Mouse (Mus musculus) limb, embryonic 13.5 days (tissue): ENCODE data around the gene Gpr83. TPM values are rescaled to one million over a fixed set of nuclear protein-coding genes. Genes with fewer than 3 reads are reported as not detected.
"Not testable (repeated sequence)": the region's sequence is repeated elsewhere in the genome, so short reads cannot be mapped to it uniquely, and the experiment has no call there.

Source experiments
- ATAC-seq: fragments of 200-750 bp; cut with Nextera tagmentation; 2 replicates; pipeline ENCODE4 v1.8.0; 2017; ENCODE audit warnings: low read depth, moderate number of reproducible peaks, moderate TSS enrichment; ENCODE audit not compliant: low FRiP score
- H3K27ac ChIP-seq: fragments of 300-500 bp; sonication (generic); 2 replicates; pipeline ENCODE4 v1.5.1; 2015; ENCODE audit warnings: inconsistent platforms, mild to moderate bottlenecking, moderate library complexity
- H3K27me3 ChIP-seq: fragments of 300-500 bp; sonication (generic); 2 replicates; pipeline ENCODE4 v1.6.1; 2015; ENCODE audit warnings: mild to moderate bottlenecking, inconsistent platforms
- H3K36me3 ChIP-seq: fragments of 300-500 bp; sonication (generic); 2 replicates; pipeline ENCODE4 v1.6.1; 2015; ENCODE audit warnings: inconsistent platforms, mild to moderate bottlenecking, moderate library complexity
- H3K4me1 ChIP-seq: fragments of 300-500 bp; sonication (generic); 2 replicates; pipeline ENCODE4 v1.6.1; 2015; ENCODE audit warnings: inconsistent platforms
- H3K4me2 ChIP-seq: fragments of 300-500 bp; sonication (generic); replicated peaks from 2 replicates; pipeline ENCODE4 v1.6.1; 2015; ENCODE audit warnings: inconsistent platforms, mild to moderate bottlenecking, moderate library complexity
- H3K4me3 ChIP-seq: fragments of 300-500 bp; sonication (generic); 2 replicates; pipeline ENCODE4 v1.5.1; 2015; ENCODE audit warnings: moderate library complexity, mild to moderate bottlenecking, inconsistent platforms
- H3K9ac ChIP-seq: fragments of 300-500 bp; sonication (generic); 2 replicates; pipeline ENCODE4 v1.6.1; 2015; ENCODE audit warnings: mild to moderate bottlenecking, inconsistent platforms
- H3K9me3 ChIP-seq: fragments of 300-500 bp; sonication (generic); 2 replicates; pipeline ENCODE4 v1.6.1; 2016; ENCODE audit warnings: inconsistent platforms
- WGBS: fragments of 180-500 bp; shearing (Covaris S2); methylation state at CpG from one replicate; pipeline ENCODE4 v1.1.7; 2015; 5-methylcytosine and 5-hydroxymethylcytosine counted together
- polyA plus RNA-seq: library from polyadenylated mRNA; unstranded; fragments of >200 nt; fragmentation: Nextera tagmentation; extraction: Ambion mirVana; gene quantifications from 2 replicates; pipeline ENCODE4 v1.2.1, GENCODE M21; 2015

Gene Gpr83
- polyA plus RNA-seq, 1 experiment from 2014 or later: 2.6 TPM

GRCm38 (mm10) chr9:14871536-14871935 is 11.5 kb downstream of the Gpr83 start:
- Histone ChIP-seq H3K9me3 (no peaks in the 10 kb centered on the region), H3K36me3 (no peaks in the 10 kb centered on the region), H3K27ac (no peak overlapping the region), H3K27me3 (peaks cover 5% of the 10 kb centered on the region), H3K9ac (no peak overlapping the region), H3K4me3 (no peak overlapping the region), H3K4me2 (no peak overlapping the region), H3K4me1 (peaks cover 10% of the 10 kb centered on the region)
- no peak for ATAC-seq
- WGBS: 71% methylated on average over 3 of the region's 3 CpGs

- Histone ChIP-seq H3K27me3 (0 out of 2 replicates have a peak, but pooled peaks cover 2% of the 10 kb centered on the region), H3K4me3 (no peak overlapping the region), H3K9ac (no peak overlapping the region), H3K27ac (no peak overlapping the region), H3K9me3 (no peaks in the 10 kb centered on the region), H3K4me2 (no peak overlapping the region), H3K4me1 (peaks cover 10% of the 10 kb centered on the region), H3K36me3 (no peaks in the 10 kb centered on the region)
- 45% methylated on average over 17 of the region's 17 CpGs for WGBS
- ATAC-seq: peak; percentile 54; the same call in 1 of the 2 replicates
Measured at GRCm38 (mm10) chr9:14872181-14872930, 12.3 kb downstream of the Gpr83 start.

- Histone ChIP-seq H3K27ac (no peak overlapping the region), H3K4me3 (no peak overlapping the region), H3K4me1 (peaks cover 10% of the 10 kb centered on the region), H3K36me3 (no peaks in the 10 kb centered on the region), H3K4me2 (no peak overlapping the region), H3K9ac (no peak overlapping the region), H3K9me3 (no peaks in the 10 kb centered on the region), H3K27me3 (no peaks in the 10 kb centered on the region)
- 81% methylated on average over 5 of the region's 5 CpGs for WGBS
- no peak for ATAC-seq
Measured at GRCm38 (mm10) chr9:14875743-14876507, 15.9 kb downstream of the Gpr83 start.

- H3K27me3 ChIP-seq, H3K9me3 ChIP-seq, H3K27ac ChIP-seq, H3K36me3 ChIP-seq, H3K4me3 ChIP-seq, H3K9ac ChIP-seq, H3K4me1 ChIP-seq, H3K4me2 ChIP-seq, ATAC-seq: not testable (repeated sequence)
- WGBS: 16% methylated on average over 8 of the region's 8 CpGs
Measured at GRCm38 (mm10) chr9:14876566-14876965, 16.6 kb downstream of the Gpr83 start.

GRCm38 (mm10) chr9:14884641-14885040 is 24.6 kb downstream of the Gpr83 start:
- ATAC-seq: no peak
- WGBS: 71% methylated on average over 4 of the region's 4 CpGs
- no peak overlapping the region for H3K9ac ChIP-seq

GRCm38 (mm10) chr9:14885151-14885550 is 25.1 kb downstream of the Gpr83 start:
- Histone ChIP-seq H3K27me3 (no peaks in the 10 kb centered on the region), H3K4me2 (no peak overlapping the region), H3K9me3 (no peaks in the 10 kb centered on the region), H3K27ac (no peak overlapping the region), H3K4me1 (no peaks in the 10 kb centered on the region), H3K4me3 (no peak overlapping the region), H3K36me3 (no peaks in the 10 kb centered on the region), H3K9ac (no peak overlapping the region)
- no peak for ATAC-seq

More at GRCm38 (mm10) chr9:14884641-14885040, 24.6 kb downstream of the Gpr83 start:
- Histone ChIP-seq H3K4me1 (no peaks in the 10 kb centered on the region), H3K27ac (no peak overlapping the region), H3K9me3 (no peaks in the 10 kb centered on the region), H3K27me3 (no peaks in the 10 kb centered on the region), H3K4me2 (no peak overlapping the region), H3K4me3 (no peak overlapping the region), H3K36me3 (no peaks in the 10 kb centered on the region)

- H3K4me2 ChIP-seq: no peak overlapping the region
- H3K27ac ChIP-seq: no peak overlapping the region
- H3K36me3 ChIP-seq: no peaks in the 10 kb centered on the region
- no peaks in the 10 kb centered on the region for H3K27me3 ChIP-seq
- no peak overlapping the region for H3K4me3 ChIP-seq
- WGBS: 71% methylated on average over 1 of the region's 1 CpGs
- no peaks in the 10 kb centered on the region for H3K9me3 ChIP-seq
- ATAC-seq: no peak
- H3K9ac ChIP-seq: no peak overlapping the region
- H3K4me1 ChIP-seq: no peaks in the 10 kb centered on the region
Measured at GRCm38 (mm10) chr9:14885954-14886353, 25.9 kb downstream of the Gpr83 start.

- H3K4me1 ChIP-seq: no peaks in the 10 kb centered on the region
- 85% methylated on average over 6 of the region's 6 CpGs for WGBS
- ATAC-seq: peak; percentile 28; the same call in 1 of the 2 replicates
- H3K9ac ChIP-seq: no peak overlapping the region
- H3K27ac ChIP-seq: no peak overlapping the region
- H3K4me2 ChIP-seq: no peak overlapping the region
- H3K9me3 ChIP-seq: no peaks in the 10 kb centered on the region
- no peaks in the 10 kb centered on the region for H3K36me3 ChIP-seq
- H3K4me3 ChIP-seq: no peak overlapping the region
- no peaks in the 10 kb centered on the region for H3K27me3 ChIP-seq
Measured at GRCm38 (mm10) chr9:14887787-14888382, 27.9 kb downstream of the Gpr83 start.

- no peak for ATAC-seq
- Histone ChIP-seq H3K4me2 (no peak overlapping the region), H3K9me3 (no peaks in the 10 kb centered on the region), H3K9ac (no peak overlapping the region), H3K4me1 (no peaks in the 10 kb centered on the region), H3K27ac (no peak overlapping the region), H3K27me3 (no peaks in the 10 kb centered on the region), H3K36me3 (no peaks in the 10 kb centered on the region), H3K4me3 (no peak overlapping the region)
- WGBS: 47% methylated on average over 6 of the region's 6 CpGs
Measured at GRCm38 (mm10) chr9:14888671-14889070, 28.7 kb downstream of the Gpr83 start.

- Histone ChIP-seq H3K4me1 (no peaks in the 10 kb centered on the region), H3K9me3 (no peaks in the 10 kb centered on the region), H3K9ac (no peak overlapping the region), H3K27me3 (no peaks in the 10 kb centered on the region), H3K27ac (no peak overlapping the region), H3K4me2 (no peak overlapping the region), H3K4me3 (no peak overlapping the region), H3K36me3 (no peaks in the 10 kb centered on the region)
- ATAC-seq: no peak
- 87% methylated on average over 3 of the region's 3 CpGs for WGBS
Measured at GRCm38 (mm10) chr9:14890699-14891098, 30.7 kb downstream of the Gpr83 start.

GRCm38 (mm10) chr9:14891891-14892290 is 31.9 kb downstream of the Gpr83 start:
- Histone ChIP-seq H3K36me3 (no peaks in the 10 kb centered on the region), H3K9me3 (no peaks in the 10 kb centered on the region), H3K4me1 (peaks cover 6% of the 10 kb centered on the region), H3K4me3 (no peak overlapping the region), H3K27ac (no peak overlapping the region), H3K9ac (no peak overlapping the region), H3K27me3 (no peaks in the 10 kb centered on the region), H3K4me2 (no peak overlapping the region)
- 76% methylated on average over 5 of the region's 5 CpGs for WGBS
- ATAC-seq: no peak

- Histone ChIP-seq H3K9ac (no peak overlapping the region), H3K4me2 (no peak overlapping the region), H3K4me1 (peaks cover 12% of the 10 kb centered on the region), H3K36me3 (no peaks in the 10 kb centered on the region), H3K27me3 (no peaks in the 10 kb centered on the region), H3K4me3 (no peak overlapping the region), H3K9me3 (no peaks in the 10 kb centered on the region), H3K27ac (no peak overlapping the region)
- ATAC-seq: no peak
- 88% methylated on average over 9 of the region's 9 CpGs for WGBS
Measured at GRCm38 (mm10) chr9:14893388-14893787, 33.4 kb downstream of the Gpr83 start.
